8 mouse cellular contexts compared by ENCODE assay signal in genomic region chr19:7136016-7136415, GRCm38 (mm10). TPM values are rescaled to one million over a fixed set of nuclear protein-coding genes. Genes with fewer than 3 reads are reported as not detected.
DNase-seq lines count a peak whose midpoint lies in the region; ATAC-seq and TF ChIP-seq lines count a peak whose summit lies in the region.

No protein-coding gene starts in this region.

- no peak overlapping the region for H3K4me3 ChIP-seq in left cerebral cortex, adult 2 months
- H3K4me3 ChIP-seq in heart, embryonic 13.5 days, result no peak overlapping the region
- H3K4me3 ChIP-seq in kidney, embryonic 16.5 days (ENCODE audit: low read length), result peak overlapping the region; percentile 7; the same call in 1 of the 2 replicates
- H3K4me3 ChIP-seq in midbrain, embryonic 13.5 days (replicated peaks), result no peak overlapping the region

- peak overlapping the region; percentile 59; the same call in 1 of the 2 replicates for H3K27ac ChIP-seq in left cerebral cortex, adult 2 months
- peak overlapping the region; percentile 79 for H3K27ac ChIP-seq in heart, embryonic 13.5 days (replicated peaks)
- H3K27ac ChIP-seq in kidney, embryonic 16.5 days (ENCODE audit: low read length), result peak overlapping the region; percentile 94
- peak overlapping the region; percentile 78 for H3K27ac ChIP-seq in midbrain, embryonic 13.5 days

- no peaks in the 10 kb centered on the region for H3K9me3 ChIP-seq in heart, embryonic 13.5 days
- no peaks in the 10 kb centered on the region for H3K9me3 ChIP-seq in kidney, embryonic 16.5 days (ENCODE audit: low read length)
- no peaks in the 10 kb centered on the region for H3K9me3 ChIP-seq in midbrain, embryonic 13.5 days

- DNase-seq in left cerebral cortex, adult 2 months (ENCODE audit: extremely low spot score in 1 of 2, low spot score in 2 of 2), result peak in 1 of 2 experiments; percentile 44
- DNase-seq in left cerebral cortex, adult 8-10 months (ENCODE audit: low spot score in 2 of 2), result no peak
- DNase-seq in cerebellum, adult 9-10 months, result peak; percentile 81
- no peak for DNase-seq in thymus, postnatal 36 days
- no peak for DNase-seq in adrenal gland, postnatal 4 days (ENCODE audit: low spot score in 2 of 2)

- H3K27me3 ChIP-seq in heart, embryonic 13.5 days (replicated peaks), result peaks cover 52% of the 10 kb centered on the region
- peaks cover 21% of the 10 kb centered on the region for H3K27me3 ChIP-seq in kidney, embryonic 16.5 days (ENCODE audit: insufficient read depth, low read length)
- peaks cover 31% of the 10 kb centered on the region for H3K27me3 ChIP-seq in midbrain, embryonic 13.5 days

- H3K4me2 ChIP-seq in heart, embryonic 13.5 days, result peak overlapping the region; percentile 12; the same call in 1 of the 2 replicates
- peak overlapping the region; percentile 32; the same call in 1 of the 2 replicates for H3K4me2 ChIP-seq in kidney, embryonic 16.5 days (replicated peaks; ENCODE audit: low read depth, low read length)
- peak overlapping the region; percentile 9 for H3K4me2 ChIP-seq in midbrain, embryonic 13.5 days (replicated peaks)

- intact Hi-C loops in left cerebral cortex, adult 2 months (cut with DNase I), result no loop called here

- no peaks in the 10 kb centered on the region for H3K36me3 ChIP-seq in heart, embryonic 13.5 days
- H3K36me3 ChIP-seq in kidney, embryonic 16.5 days (ENCODE audit: insufficient read depth, low read length), result no peaks in the 10 kb centered on the region
- H3K36me3 ChIP-seq in midbrain, embryonic 13.5 days, result no peaks in the 10 kb centered on the region

- H3K4me1 ChIP-seq in heart, embryonic 13.5 days, result peaks cover 80% of the 10 kb centered on the region
- H3K4me1 ChIP-seq in kidney, embryonic 16.5 days (ENCODE audit: insufficient read depth, low read length), result peaks cover 77% of the 10 kb centered on the region
- H3K4me1 ChIP-seq in midbrain, embryonic 13.5 days (replicated peaks), result peaks cover 89% of the 10 kb centered on the region

- no peak for ATAC-seq in heart, embryonic 13.5 days (ENCODE audit: extremely low read depth, insufficient number of reproducible peaks, low FRiP score, low TSS enrichment)
- ATAC-seq in kidney, embryonic 16.5 days (ENCODE audit: low FRiP score, low TSS enrichment), result peak; percentile 72
- no peak for ATAC-seq in midbrain, embryonic 13.5 days

- 15% methylated on average over 9 of the region's 9 CpGs for WGBS in heart, embryonic 13.5 days
- 3% methylated on average over 9 of the region's 9 CpGs for WGBS in kidney, embryonic 16.5 days
- 6% methylated on average over 9 of the region's 9 CpGs for WGBS in midbrain, embryonic 13.5 days

- no peak for TF ChIP-seq CTCF in left cerebral cortex, adult 2 months (IDR thresholded peaks at IDR 0.05)

- H3K9ac ChIP-seq in heart, embryonic 13.5 days, result peak overlapping the region; percentile 37; the same call in 1 of the 2 replicates
- H3K9ac ChIP-seq in kidney, embryonic 16.5 days (replicated peaks; ENCODE audit: low read length), result peak overlapping the region; percentile 50
- peak overlapping the region; percentile 50; the same call in 1 of the 2 replicates for H3K9ac ChIP-seq in midbrain, embryonic 13.5 days (replicated peaks)

RNA-seq across cellular contexts. Expression of gene Flrt1, which starts 30.5 kb away (rescaled TPM):
- 10 to 100 TPM; 41.4 to 43.0 TPM for total RNA-seq in left cerebral cortex, adult 2 months (2021)
- total RNA-seq in left cerebral cortex, adult 8-10 months (2022), result 10 to 100 TPM; 35.6 to 42.2 (median 39.1) TPM
- 1.1 and 1.4 TPM in 2 replicates for polyA plus RNA-seq in heart, embryonic 13.5 days (2015; fragmentation: Nextera tagmentation; extraction: Ambion mirVana)
- polyA plus RNA-seq in kidney, embryonic 16.5 days (2015; fragmentation: Nextera tagmentation; extraction: Ambion mirVana), result 5.4 and 6.8 TPM in 2 replicates
- 8.3 and 9.2 TPM in 2 replicates for polyA plus RNA-seq in midbrain, embryonic 13.5 days (2015; fragmentation: Nextera tagmentation; extraction: Ambion mirVana)
- total RNA-seq in adrenal gland, postnatal 4 days (2021), result 1 to 10 TPM; 3.8 to 5.9 TPM

Comparison
In these comparisons a context has a peak if more than half of its experiments do, and no peak if none do; other contexts are left out.
1. RNA of gene Flrt1, which starts 30.5 kb away (total RNA-seq): 41.4 to 43.0 TPM in left cerebral cortex, adult 2 months and 35.6 to 42.2 TPM in left cerebral cortex, adult 8-10 months; 3.8 to 5.9 TPM in adrenal gland, postnatal 4 days; every median in the first group is over 4 times any median in the second.
2. Peak in every context shown above with its lines, with median percentiles within 50 percentile points of each other: H3K27ac ChIP-seq, H3K4me2 ChIP-seq and H3K9ac ChIP-seq.